Mouse (Mus musculus): ENCODE data around the gene Wdr73. TPM values are rescaled to one million over a fixed set of nuclear protein-coding genes. Genes with fewer than 3 reads are reported as not detected.

The Wdr73 gene
- polyA plus RNA-seq, 1 experiment from 2014 or later: 4.5 TPM

- Histone ChIP-seq H3K27ac (no peak overlapping the region), H3K4me3 (ENCODE audit: inconsistent target) (no peak overlapping the region), H3K79me2 (ENCODE audit: inconsistent target) (no peaks in the 10 kb centered on the region), H3K36me3 (ENCODE audit: inconsistent target) (no peaks in the 10 kb centered on the region)
- WGBS (ENCODE audit: missing documents): 12% methylated on average over 14 of the region's 14 CpGs
Measured at GRCm38 (mm10) chr7:80882830-80883505, 18.1 kb downstream of the Wdr73 start.

DNA sequence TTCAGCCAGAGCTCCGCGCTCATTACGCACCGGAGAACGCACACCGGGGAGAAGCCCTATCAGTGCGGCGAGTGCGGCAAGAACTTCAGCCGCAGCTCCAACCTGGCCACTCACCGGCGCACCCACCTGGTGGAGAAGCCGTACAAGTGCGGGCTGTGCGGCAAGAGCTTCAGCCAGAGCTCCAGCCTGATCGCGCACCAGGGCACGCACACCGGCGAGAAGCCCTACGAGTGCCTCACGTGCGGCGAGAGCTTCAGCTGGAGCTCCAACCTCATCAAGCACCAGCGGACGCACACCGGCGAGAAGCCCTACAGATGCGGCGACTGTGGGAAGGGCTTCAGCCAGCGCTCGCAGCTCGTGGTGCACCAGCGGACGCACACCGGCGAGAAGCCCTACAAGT is 25.3 kb downstream of the Wdr73 start:
- no peaks in the 10 kb centered on the region for H3K79me2 ChIP-seq (ENCODE audit: inconsistent target)
- no peak overlapping the region for H3K27ac ChIP-seq
- H3K4me3 ChIP-seq (ENCODE audit: inconsistent target): no peak overlapping the region
- H3K36me3 ChIP-seq (ENCODE audit: inconsistent target): no peaks in the 10 kb centered on the region
- 92% methylated on average over 36 of the region's 37 CpGs for WGBS (ENCODE audit: missing documents)

DNA sequence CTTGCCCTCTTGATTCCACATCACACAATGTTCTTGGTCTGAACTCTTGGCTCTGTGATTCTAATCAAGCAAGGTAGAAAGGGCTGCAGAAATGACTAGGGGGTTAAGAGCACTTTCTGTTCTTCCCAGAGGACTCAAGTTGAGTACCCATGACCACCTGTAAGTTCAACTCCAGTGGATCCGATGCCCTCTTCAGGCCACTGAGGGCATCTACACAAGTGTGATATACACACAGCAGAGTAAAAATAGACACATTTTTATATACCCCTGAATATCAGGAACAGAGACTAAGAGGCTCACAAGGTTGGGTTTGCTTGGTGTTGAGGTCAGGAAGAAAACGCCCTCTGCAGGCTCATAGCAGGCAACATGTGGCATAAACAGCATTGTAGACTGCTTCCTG is 27.4 kb downstream of the Wdr73 start:
- WGBS (ENCODE audit: missing documents): 95% methylated on average over 2 of the region's 2 CpGs
- no peaks in the 10 kb centered on the region for H3K79me2 ChIP-seq (ENCODE audit: inconsistent target)
- no peaks in the 10 kb centered on the region for H3K36me3 ChIP-seq (ENCODE audit: inconsistent target)
- no peak overlapping the region for H3K27ac ChIP-seq
- H3K4me3 ChIP-seq (ENCODE audit: inconsistent target): no peak overlapping the region

DNA sequence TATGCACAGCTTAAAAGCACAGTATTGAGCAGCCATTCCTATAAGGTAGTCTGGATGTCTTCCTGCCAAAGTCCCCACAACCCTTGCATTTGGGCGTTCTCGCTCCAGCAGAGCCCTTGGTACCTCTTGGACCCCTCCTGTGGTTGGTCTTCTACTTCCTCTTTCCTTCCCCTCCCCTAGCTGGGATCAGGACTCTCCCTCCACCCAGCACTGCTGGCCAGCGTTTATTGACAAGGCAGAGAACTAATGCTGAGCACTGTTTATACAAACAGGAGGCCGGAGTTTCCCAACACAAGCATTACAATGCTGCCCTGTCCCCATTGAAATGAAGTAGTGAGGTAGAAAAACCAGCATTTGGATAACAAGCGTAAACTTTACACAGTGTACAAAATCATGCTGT is 28.0 kb downstream of the Wdr73 start:
- H3K27ac ChIP-seq: no peak overlapping the region
- no peaks in the 10 kb centered on the region for H3K36me3 ChIP-seq (ENCODE audit: inconsistent target)
- no peaks in the 10 kb centered on the region for H3K79me2 ChIP-seq (ENCODE audit: inconsistent target)
- 64% methylated on average over 5 of the region's 5 CpGs for WGBS (ENCODE audit: missing documents)
- no peak overlapping the region for H3K4me3 ChIP-seq (ENCODE audit: inconsistent target)

DNA sequence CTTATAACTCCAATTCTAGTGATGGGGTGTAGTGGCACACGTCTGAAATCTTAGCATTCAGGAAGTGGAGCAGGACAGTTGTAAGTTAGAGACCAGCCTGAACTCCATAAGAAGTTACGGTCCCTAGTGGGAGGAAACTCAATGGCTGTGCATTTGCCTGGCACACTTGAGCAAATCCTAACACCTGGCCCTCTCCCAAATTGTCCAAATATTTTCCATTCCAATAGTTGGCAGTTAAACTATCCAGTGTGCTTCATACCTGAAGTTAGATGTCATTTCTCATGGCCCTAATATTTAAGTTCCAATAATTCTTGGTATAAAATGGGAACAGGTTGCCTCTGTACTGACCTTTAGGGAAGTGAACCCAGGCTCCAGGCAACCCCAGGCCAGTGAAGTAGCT is 32.4 kb downstream of the Wdr73 start:
- H3K4me3 ChIP-seq (ENCODE audit: inconsistent target): no peak overlapping the region
- H3K79me2 ChIP-seq (ENCODE audit: inconsistent target): no peaks in the 10 kb centered on the region
- H3K36me3 ChIP-seq (ENCODE audit: inconsistent target): no peaks in the 10 kb centered on the region
- H3K27ac ChIP-seq: no peak overlapping the region
- 92% methylated on average over 2 of the region's 2 CpGs for WGBS (ENCODE audit: missing documents)

- no peak overlapping the region for H3K27ac ChIP-seq
- H3K36me3 ChIP-seq (ENCODE audit: inconsistent target): no peaks in the 10 kb centered on the region
- 80% methylated on average over 7 of the region's 7 CpGs for WGBS (ENCODE audit: missing documents)
Measured at GRCm38 (mm10) chr7:80866514-80867147, 34.4 kb downstream of the Wdr73 start.

DNA sequence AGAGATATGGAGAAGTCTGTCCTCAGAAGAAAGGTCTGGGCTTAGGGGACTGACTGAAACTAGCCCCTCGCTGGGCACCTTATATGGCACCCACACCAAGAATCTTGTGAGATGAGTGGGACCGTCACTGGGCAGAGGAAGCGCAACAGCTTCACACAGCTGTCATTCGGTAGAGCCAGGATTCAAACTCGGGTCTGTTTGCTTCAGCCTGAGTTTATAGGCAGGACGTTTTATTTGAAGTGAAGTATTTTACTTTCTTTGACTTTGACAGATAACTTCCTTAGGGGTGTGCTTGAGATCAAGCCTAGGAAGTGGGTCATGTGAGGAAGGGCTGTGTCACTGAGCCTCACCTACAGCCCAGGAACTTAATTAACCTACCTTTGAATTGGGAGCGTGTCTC is 35.5 kb downstream of the Wdr73 start:
- Histone ChIP-seq H3K27ac (no peak overlapping the region), H3K36me3 (ENCODE audit: inconsistent target) (no peaks in the 10 kb centered on the region), H3K4me3 (ENCODE audit: inconsistent target) (no peak overlapping the region), H3K79me2 (ENCODE audit: inconsistent target) (no peaks in the 10 kb centered on the region)
- WGBS (ENCODE audit: missing documents): 59% methylated on average over 7 of the region's 7 CpGs

More at GRCm38 (mm10) chr7:80866514-80867147, 34.4 kb downstream of the Wdr73 start:
- Histone ChIP-seq H3K4me3 (ENCODE audit: inconsistent target) (no peak overlapping the region), H3K79me2 (ENCODE audit: inconsistent target) (no peaks in the 10 kb centered on the region)

DNA sequence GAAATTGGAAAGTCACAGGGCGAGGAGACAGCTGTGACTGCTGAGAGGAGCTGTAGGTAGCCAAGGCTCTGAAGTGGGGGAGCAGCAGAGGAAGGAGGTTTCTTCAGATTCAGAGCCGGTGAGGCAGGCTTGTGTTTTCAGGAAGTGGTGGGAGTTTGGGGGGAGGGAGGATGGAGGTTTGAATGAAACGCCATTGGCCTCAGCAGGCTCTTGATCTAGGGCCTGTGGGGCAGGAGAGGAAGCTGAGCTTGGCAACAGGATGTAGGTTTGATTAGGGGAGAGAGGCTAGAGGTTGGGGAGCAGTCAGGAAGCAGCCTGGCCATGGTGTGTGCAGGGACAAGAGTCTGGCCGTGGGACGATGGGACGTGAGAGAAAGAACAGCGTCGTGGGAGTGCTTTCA is 36.2 kb downstream of the Wdr73 start:
- 15% methylated on average over 8 of the region's 8 CpGs for WGBS (ENCODE audit: missing documents)
- Histone ChIP-seq H3K36me3 (ENCODE audit: inconsistent target) (no peaks in the 10 kb centered on the region), H3K79me2 (ENCODE audit: inconsistent target) (no peaks in the 10 kb centered on the region), H3K4me3 (ENCODE audit: inconsistent target) (no peak overlapping the region), H3K27ac (no peak overlapping the region)

GRCm38 (mm10) chr7:80864151-80864550 is 36.9 kb downstream of the Wdr73 start:
- 43% methylated on average over 1 of the region's 1 CpGs for WGBS (ENCODE audit: missing documents)
- Histone ChIP-seq H3K36me3 (ENCODE audit: inconsistent target) (no peaks in the 10 kb centered on the region), H3K27ac (no peak overlapping the region), H3K4me3 (ENCODE audit: inconsistent target) (no peak overlapping the region), H3K79me2 (ENCODE audit: inconsistent target) (no peaks in the 10 kb centered on the region)

- WGBS (ENCODE audit: missing documents): 59% methylated on average over 4 of the region's 5 CpGs
- Histone ChIP-seq H3K36me3 (ENCODE audit: inconsistent target) (no peaks in the 10 kb centered on the region), H3K79me2 (ENCODE audit: inconsistent target) (no peaks in the 10 kb centered on the region), H3K27ac (no peak overlapping the region), H3K4me3 (ENCODE audit: inconsistent target) (no peak overlapping the region)
Measured at GRCm38 (mm10) chr7:80863520-80863919, 37.5 kb downstream of the Wdr73 start.

DNA sequence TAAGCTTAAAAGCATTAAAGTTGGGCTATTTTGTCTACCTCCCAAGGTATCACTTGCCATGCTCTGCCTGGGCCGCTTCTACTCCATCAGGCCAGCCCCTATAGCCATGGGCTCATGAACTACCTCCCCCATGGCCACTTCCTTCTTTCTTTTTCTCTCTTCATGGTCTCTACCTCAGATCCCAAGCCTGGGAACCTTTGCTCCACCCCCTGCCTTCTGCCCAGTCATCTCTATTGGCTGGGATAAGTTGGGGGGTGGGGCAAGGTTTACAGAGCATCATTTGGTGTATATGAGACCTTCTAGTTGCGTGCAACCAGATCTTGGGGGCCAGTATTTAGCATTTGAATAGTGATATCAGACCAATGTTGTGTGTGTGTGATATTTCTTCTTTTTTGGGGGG is 38.6 kb downstream of the Wdr73 start:
- Histone ChIP-seq H3K36me3 (ENCODE audit: inconsistent target) (no peaks in the 10 kb centered on the region), H3K27ac (no peak overlapping the region), H3K79me2 (ENCODE audit: inconsistent target) (no peaks in the 10 kb centered on the region), H3K4me3 (ENCODE audit: inconsistent target) (no peak overlapping the region)
- 59% methylated on average over 2 of the region's 2 CpGs for WGBS (ENCODE audit: missing documents)

GRCm38 (mm10) chr7:80860729-80861274 is 40.3 kb downstream of the Wdr73 start, which contains the start of gene Zscan2:
Gene Zscan2 (plus strand): TSS chr7:80860920.
- Histone ChIP-seq H3K36me3 (ENCODE audit: inconsistent target) (no peaks in the 10 kb centered on the region), H3K4me3 (ENCODE audit: inconsistent target) (peak within 1 kb of the TSS; percentile 60), H3K27ac (no peak within 1 kb of the TSS), H3K79me2 (ENCODE audit: inconsistent target) (no peaks in the 10 kb centered on the region)
- under 1% methylated on average over 39 of the region's 40 CpGs for WGBS (ENCODE audit: missing documents)

GRCm38 (mm10) chr7:80860227-80860626 is 40.8 kb downstream of the Wdr73 start:
- Histone ChIP-seq H3K4me3 (ENCODE audit: inconsistent target) (peak overlapping the region; percentile 60), H3K36me3 (ENCODE audit: inconsistent target) (no peaks in the 10 kb centered on the region), H3K27ac (no peak overlapping the region), H3K79me2 (ENCODE audit: inconsistent target) (no peaks in the 10 kb centered on the region)
- 2% methylated on average over 13 of the region's 13 CpGs for WGBS (ENCODE audit: missing documents)

DNA sequence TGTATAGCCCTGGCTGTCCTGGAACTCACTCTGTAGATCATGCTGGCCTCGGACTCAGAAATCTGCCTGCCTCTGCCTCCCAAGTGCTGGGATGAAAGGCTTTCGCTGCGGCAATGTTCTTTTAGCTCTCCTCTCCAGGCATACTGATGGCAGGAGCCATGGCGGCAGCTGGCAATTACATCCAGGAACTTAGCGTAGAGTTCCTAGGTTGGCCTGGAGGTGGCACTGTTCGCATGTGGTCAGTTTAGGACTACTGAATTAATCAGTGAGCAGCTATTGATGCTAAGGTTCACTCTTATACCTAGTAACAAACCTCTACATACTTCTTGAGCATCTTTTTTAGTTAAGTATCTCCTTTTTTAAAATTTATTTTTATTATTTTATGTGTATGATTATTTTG is 43.9 kb downstream of the Wdr73 start:
- Histone ChIP-seq H3K4me3 (ENCODE audit: inconsistent target) (no peak overlapping the region), H3K36me3 (ENCODE audit: inconsistent target) (no peaks in the 10 kb centered on the region), H3K27ac (no peak overlapping the region), H3K79me2 (ENCODE audit: inconsistent target) (no peaks in the 10 kb centered on the region)
- WGBS (ENCODE audit: missing documents): 10% methylated on average over 6 of the region's 6 CpGs

GRCm38 (mm10) chr7:80855316-80855715 is 45.8 kb downstream of the Wdr73 start:
- Histone ChIP-seq H3K36me3 (ENCODE audit: inconsistent target) (no peaks in the 10 kb centered on the region), H3K79me2 (ENCODE audit: inconsistent target) (no peaks in the 10 kb centered on the region), H3K4me3 (ENCODE audit: inconsistent target) (no peak overlapping the region), H3K27ac (no peak overlapping the region)

Measured in macrophage (primary cell).